Mouse (Mus musculus): ENCODE results near the gene Lgr4.

The Lgr4 gene

GRCm38 (mm10) chr2:109984930-109985329 is 67.5 kb downstream of the Lgr4 start:
- DNase-seq, result no peak

GRCm38 (mm10) chr2:109985560-109985959 is 68.1 kb downstream of the Lgr4 start:
- no peak for DNase-seq

- DNase-seq, result no peak
Observed at GRCm38 (mm10) chr2:109986036-109986785, 68.8 kb downstream of the Lgr4 start.

- DNase-seq, result no peak
Observed at GRCm38 (mm10) chr2:109987946-109988345, 70.5 kb downstream of the Lgr4 start.

- peak; percentile 31 for DNase-seq
Observed at GRCm38 (mm10) chr2:109989196-109989595, 71.7 kb downstream of the Lgr4 start.

GRCm38 (mm10) chr2:109989679-109990473 is 72.4 kb downstream of the Lgr4 start:
- peak; percentile 32 for DNase-seq

- DNase-seq, result no peak
Observed at GRCm38 (mm10) chr2:109991754-109992153, 74.3 kb downstream of the Lgr4 start.

- no peak for DNase-seq
Observed at GRCm38 (mm10) chr2:109992448-109993073, 75.1 kb downstream of the Lgr4 start.

GRCm38 (mm10) chr2:109993404-109993803 is 76.0 kb downstream of the Lgr4 start:
- no peak for DNase-seq

- DNase-seq, result no peak
Observed at GRCm38 (mm10) chr2:109995061-109995460, 77.6 kb downstream of the Lgr4 start.

GRCm38 (mm10) chr2:109996411-109996810 is 79.0 kb downstream of the Lgr4 start:
- no peak for DNase-seq

GRCm38 (mm10) chr2:110004668-110005067 is 87.2 kb downstream of the Lgr4 start:
- DNase-seq, result peak; percentile 59

- no peak for DNase-seq
Observed at GRCm38 (mm10) chr2:110005164-110005563, 87.7 kb downstream of the Lgr4 start.

- no peak for DNase-seq
Observed at GRCm38 (mm10) chr2:110005596-110006239, 88.3 kb downstream of the Lgr4 start.

GRCm38 (mm10) chr2:110007423-110008267 is 90.2 kb downstream of the Lgr4 start:
- no peak for DNase-seq

- no peak for DNase-seq
Observed at GRCm38 (mm10) chr2:110009449-110009848, 92.0 kb downstream of the Lgr4 start.

GRCm38 (mm10) chr2:110012184-110012725 is 94.8 kb downstream of the Lgr4 start:
- no peak for DNase-seq

GRCm38 (mm10) chr2:110017087-110017486 is 99.6 kb downstream of the Lgr4 start:
- DNase-seq, result no peak

GRCm38 (mm10) chr2:110017616-110018505 is 100.4 kb downstream of the Lgr4 start, which contains the start of gene Ccdc34:
Gene Ccdc34, plus strand, starts transcription at chr2:110017817.
- DNase-seq, result peak; percentile 95

- DNase-seq, result no peak
Observed at GRCm38 (mm10) chr2:110019656-110020055, 102.2 kb downstream of the Lgr4 start.

GRCm38 (mm10) chr2:110020430-110020829 is 103.0 kb downstream of the Lgr4 start:
- DNase-seq, result no peak

Data from kidney, postnatal 14 days (tissue).